Mouse (Mus musculus): ENCODE measurements around the gene Mc1r. TPM values are rescaled to one million over a fixed set of nuclear protein-coding genes. Genes with fewer than 3 reads are reported as not detected.
A peak's percentile ranks its signal among the peaks of the same experiment; 100 is the strongest.
"Not testable (repeated sequence)": the region's sequence is repeated elsewhere in the genome, so short reads cannot be mapped to it uniquely, and the experiment has no call there.

Mc1r gene
- total RNA-seq, 2 experiments from 2014 or later = 0.14 TPM; not detected in 1

GRCm38 (mm10) chr8:123429722-123430013 lies 22.8 kb downstream of the Mc1r start:
- DNase-seq (ENCODE audit: low spot score in 2 of 2) = not testable (repeated sequence)

GRCm38 (mm10) chr8:123430936-123431335 lies 24.0 kb downstream of the Mc1r start:
- DNase-seq (ENCODE audit: low spot score in 2 of 2) = not testable (repeated sequence)

DNA sequence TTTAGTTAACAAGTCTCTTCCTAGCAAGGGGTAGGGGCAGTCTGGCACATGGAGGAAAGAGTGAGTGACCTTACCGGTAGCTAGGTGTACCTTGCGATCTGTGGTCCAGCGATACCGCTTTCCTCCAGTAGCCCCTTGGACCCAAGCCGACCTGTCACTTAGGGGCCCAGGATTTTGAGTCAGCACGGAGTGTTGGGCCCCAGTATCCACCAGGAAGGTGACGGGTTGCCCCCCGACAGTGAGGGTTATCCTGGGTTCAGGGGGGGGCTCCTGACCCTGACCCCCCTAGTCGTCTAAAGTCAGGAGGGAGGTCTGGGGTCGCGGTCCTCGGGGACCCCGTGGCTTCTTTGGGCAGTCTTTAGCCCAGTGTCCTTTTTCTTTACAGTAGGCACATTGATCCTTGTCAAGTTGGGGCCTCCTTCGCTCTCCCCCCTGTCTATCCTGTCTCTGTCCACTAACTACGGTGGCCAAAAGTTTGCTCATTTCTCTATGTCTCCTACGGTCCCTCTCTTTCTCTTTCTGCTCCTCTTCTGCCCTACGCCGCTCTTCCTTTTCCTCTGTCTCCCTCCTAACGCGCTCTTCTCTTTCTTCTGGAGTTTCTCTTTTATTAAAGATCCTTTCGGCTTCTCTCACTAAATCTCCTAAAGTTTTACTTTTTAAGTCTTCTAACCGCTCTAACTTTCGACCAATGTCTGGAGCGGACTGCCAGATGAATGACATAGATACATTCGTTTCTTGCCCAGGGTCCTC lies 24.9 kb downstream of the Mc1r start:
- DNase-seq (ENCODE audit: low spot score in 2 of 2) = no peak

DNA sequence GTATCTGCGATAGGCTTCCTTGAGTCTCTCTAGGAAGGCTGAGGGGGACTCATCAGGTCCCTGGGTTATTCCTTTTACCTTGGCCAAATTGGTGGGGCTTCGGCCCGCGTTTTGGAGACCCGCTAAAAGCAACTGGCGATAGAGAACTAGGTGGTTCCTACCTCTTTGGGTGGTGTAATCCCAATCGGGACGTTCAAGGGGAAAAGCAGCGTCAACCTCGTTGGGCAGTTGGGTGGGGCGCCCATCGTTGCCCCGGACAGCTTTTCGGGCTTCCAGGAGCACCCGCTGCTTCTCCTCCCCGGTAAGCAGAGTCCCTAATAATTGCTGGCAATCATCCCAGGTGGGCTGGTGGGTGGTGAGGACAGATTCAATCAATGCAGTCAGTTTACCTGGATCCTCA lies 25.5 kb downstream of the Mc1r start:
- DNase-seq (ENCODE audit: low spot score in 2 of 2) = no peak

GRCm38 (mm10) chr8:123433241-123433974 lies 26.5 kb downstream of the Mc1r start:
- DNase-seq (ENCODE audit: low spot score in 2 of 2) = not testable (repeated sequence)

- DNase-seq (ENCODE audit: low spot score in 2 of 2) = no peak
Measured at GRCm38 (mm10) chr8:123441788-123442187, 34.9 kb downstream of the Mc1r start.

DNA sequence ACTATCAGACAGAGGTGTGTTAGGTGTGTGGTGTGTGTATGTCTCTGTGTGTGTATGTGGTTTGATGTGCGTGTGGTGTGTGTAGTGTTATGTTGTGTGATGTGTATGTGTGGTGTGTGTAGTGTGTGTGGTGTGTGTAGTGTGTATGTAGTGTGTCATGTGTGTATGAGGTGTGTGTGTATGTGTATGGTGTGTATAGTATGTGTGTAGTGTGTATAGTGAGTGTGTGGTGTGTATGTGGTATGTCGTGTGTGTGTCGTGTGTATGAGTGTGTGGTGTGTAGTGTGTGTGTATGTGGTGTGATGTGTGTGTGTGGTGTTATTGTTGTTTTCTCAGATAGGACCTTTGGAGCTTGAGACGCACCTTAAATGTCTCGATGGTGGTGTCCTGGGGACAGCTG lies 35.4 kb downstream of the Mc1r start:
- DNase-seq (ENCODE audit: low spot score in 2 of 2) = no peak

- peak; percentile 82 to 89 for DNase-seq (ENCODE audit: low spot score in 2 of 2)
Measured at GRCm38 (mm10) chr8:123442871-123443575, 36.1 kb downstream of the Mc1r start.

DNA sequence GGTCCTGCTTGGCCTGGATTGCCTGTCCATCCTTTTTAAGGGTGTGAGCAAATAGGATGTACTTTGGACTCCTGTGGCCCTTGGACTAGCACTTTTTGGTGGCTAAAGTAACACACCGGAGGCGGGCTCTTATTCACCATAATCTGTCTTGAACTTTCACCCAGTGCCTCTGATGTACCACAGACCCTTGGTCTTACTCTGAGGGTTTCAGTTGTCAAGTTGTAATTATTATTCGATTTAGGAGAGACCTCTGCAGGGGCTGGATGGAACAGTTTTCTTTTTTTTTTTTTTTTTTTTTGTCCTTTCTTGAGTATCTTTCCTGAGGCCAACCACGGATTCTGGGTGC lies 36.6 kb downstream of the Mc1r start:
- DNase-seq (ENCODE audit: low spot score in 2 of 2) = no peak

- no peak for DNase-seq (ENCODE audit: low spot score in 2 of 2)
Measured at GRCm38 (mm10) chr8:123444131-123444530, 37.2 kb downstream of the Mc1r start.

GRCm38 (mm10) chr8:123445981-123446380 lies 39.1 kb downstream of the Mc1r start:
- DNase-seq (ENCODE audit: low spot score in 2 of 2) = no peak

- no peak for DNase-seq (ENCODE audit: low spot score in 2 of 2)
Measured at GRCm38 (mm10) chr8:123446799-123447198, 39.9 kb downstream of the Mc1r start.

GRCm38 (mm10) chr8:123450783-123451182 lies 43.9 kb downstream of the Mc1r start:
- no peak for DNase-seq (ENCODE audit: low spot score in 2 of 2)

DNA sequence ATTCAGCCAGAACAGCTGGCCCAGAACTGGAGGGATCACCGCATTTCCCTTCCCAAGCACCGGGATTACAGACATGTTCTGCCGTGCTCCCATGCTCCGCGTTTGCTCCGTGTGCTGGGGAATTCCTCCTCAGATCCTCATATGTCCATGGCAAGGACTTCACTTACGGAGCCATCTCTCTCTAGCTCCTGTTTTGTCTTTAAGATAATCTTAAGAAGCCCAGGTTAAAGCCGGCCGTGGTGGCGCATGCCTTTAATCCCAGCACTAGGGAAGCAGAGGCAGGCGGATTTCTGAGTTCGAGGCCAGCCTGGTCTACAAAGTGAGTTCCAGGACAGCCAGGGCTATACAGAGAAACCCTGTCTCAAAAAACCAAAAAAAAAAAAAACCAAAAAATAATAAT lies 44.8 kb downstream of the Mc1r start:
- DNase-seq (ENCODE audit: low spot score in 2 of 2) = not testable (repeated sequence)

- DNase-seq (ENCODE audit: low spot score in 2 of 2) = no peak
Measured at GRCm38 (mm10) chr8:123452149-123452548, 45.2 kb downstream of the Mc1r start.

DNA sequence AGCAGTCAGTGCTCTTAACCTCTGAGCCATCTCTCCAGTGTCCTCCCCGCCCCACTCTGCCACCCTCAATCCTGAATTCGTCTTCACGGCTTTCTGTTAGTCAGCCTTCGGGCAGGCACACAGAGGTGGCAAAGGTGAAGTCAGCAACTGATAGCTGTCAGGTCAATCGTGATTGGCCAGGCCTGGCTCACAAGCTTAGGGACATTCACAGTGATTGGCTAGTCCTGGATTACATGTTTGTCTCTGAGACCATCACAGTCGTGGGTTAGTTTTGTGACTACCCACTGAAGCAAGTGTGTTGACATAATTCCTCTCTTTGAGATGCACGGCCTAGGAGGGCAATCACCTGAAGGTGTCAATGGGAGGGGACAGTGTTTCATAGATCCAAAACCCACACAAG lies 46.4 kb downstream of the Mc1r start:
- no peak for DNase-seq (ENCODE audit: low spot score in 2 of 2)

- DNase-seq (ENCODE audit: low spot score in 2 of 2) = no peak
Measured at GRCm38 (mm10) chr8:123453951-123454350, 47.0 kb downstream of the Mc1r start.

DNA sequence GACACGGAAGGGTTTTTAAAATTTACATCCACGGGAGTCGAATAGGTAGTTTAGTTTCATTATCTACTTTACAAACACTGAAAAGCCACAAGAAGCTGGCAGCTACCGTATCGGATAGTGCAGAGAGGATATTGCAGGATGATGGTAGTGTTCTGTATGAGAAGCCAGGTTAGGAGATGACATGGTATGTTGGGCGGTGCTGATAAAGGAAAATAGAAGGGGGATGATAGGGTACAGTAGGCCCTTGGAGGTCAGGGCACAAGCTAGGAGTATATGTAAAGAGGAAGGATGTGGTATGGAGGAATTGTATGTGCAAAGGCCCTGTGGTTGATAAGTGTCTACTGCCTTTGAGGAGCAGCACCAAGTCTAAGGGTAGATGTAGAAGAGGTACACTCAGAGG lies 47.7 kb downstream of the Mc1r start:
- no peak for DNase-seq (ENCODE audit: low spot score in 2 of 2)

Data from adrenal gland, postnatal 4 days (tissue).